Mouse (Mus musculus) cerebellum, adult 11 months (tissue): ENCODE measurements around the gene Tbx15.
"Not testable (repeated sequence)": the region's sequence is repeated elsewhere in the genome, so short reads cannot be mapped to it uniquely, and the experiment has no call there.

ENCODE experiments used
- DNase-seq: peaks from one replicate; pipeline ENCODE4 v3.0.0; 2022

Gene Tbx15

GRCm38 (mm10) chr3:99277973-99278580, 37.9 kb downstream of the Tbx15 start:
- DNase-seq: no peak

- no peak for DNase-seq
Measured at GRCm38 (mm10) chr3:99279718-99280117, 39.5 kb downstream of the Tbx15 start.

GRCm38 (mm10) chr3:99281453-99281852, 41.3 kb downstream of the Tbx15 start:
- DNase-seq: no peak

- no peak for DNase-seq
Measured at GRCm38 (mm10) chr3:99288302-99288701, 48.1 kb downstream of the Tbx15 start.

GRCm38 (mm10) chr3:99290064-99290702, 50.0 kb downstream of the Tbx15 start:
- no peak for DNase-seq

GRCm38 (mm10) chr3:99290878-99291277, 50.7 kb downstream of the Tbx15 start:
- DNase-seq: no peak

GRCm38 (mm10) chr3:99291386-99291785, 51.2 kb downstream of the Tbx15 start:
- no peak for DNase-seq

- DNase-seq: no peak
Measured at GRCm38 (mm10) chr3:99292531-99292931, 52.4 kb downstream of the Tbx15 start.

- not testable (repeated sequence) for DNase-seq
Measured at GRCm38 (mm10) chr3:99294209-99294608, 54.0 kb downstream of the Tbx15 start.

- no peak for DNase-seq
Measured at GRCm38 (mm10) chr3:99295301-99295700, 55.1 kb downstream of the Tbx15 start.

- no peak for DNase-seq
Measured at GRCm38 (mm10) chr3:99296186-99296585, 56.0 kb downstream of the Tbx15 start.

- DNase-seq: no peak
Measured at GRCm38 (mm10) chr3:99300846-99301245, 60.7 kb downstream of the Tbx15 start.

GRCm38 (mm10) chr3:99310877-99311276, 70.7 kb downstream of the Tbx15 start:
- no peak for DNase-seq

GRCm38 (mm10) chr3:99311943-99312635, 71.9 kb downstream of the Tbx15 start:
- DNase-seq: no peak

GRCm38 (mm10) chr3:99322345-99322744, 82.2 kb downstream of the Tbx15 start:
- DNase-seq: no peak

- no peak for DNase-seq
Measured at GRCm38 (mm10) chr3:99329316-99329715, 89.1 kb downstream of the Tbx15 start.

- DNase-seq: no peak
Measured at GRCm38 (mm10) chr3:99331086-99331485, 90.9 kb downstream of the Tbx15 start.

- no peak for DNase-seq
Measured at GRCm38 (mm10) chr3:99336866-99337265, 96.7 kb downstream of the Tbx15 start.

GRCm38 (mm10) chr3:99338756-99339155, 98.6 kb downstream of the Tbx15 start:
- DNase-seq: no peak

GRCm38 (mm10) chr3:99340021-99340420, 99.8 kb downstream of the Tbx15 start:
- DNase-seq: no peak

- no peak for DNase-seq
Measured at GRCm38 (mm10) chr3:99379616-99380250, 139.6 kb downstream of the Tbx15 start.

GRCm38 (mm10) chr3:99387127-99387526, 146.9 kb downstream of the Tbx15 start:
- DNase-seq: no peak
